Mouse (Mus musculus) kidney, adult 2 months (tissue): ENCODE measurements at regions not wholly inside any gene's neighbourhood (a gene's known extent, or its start where the extent isn't known, plus 50 kb on each side); places are given as distances from the start of the nearest gene placed in this dataset.

Experiments used
- CTCF ChIP-seq: fragments of 200-500 bp; conservative IDR thresholded peaks from 2 replicates; pipeline ENCODE4 v1.5.1; 2011; ENCODE audit warnings: low read depth, mild to moderate bottlenecking, control low read depth, low read length, moderate library complexity, mixed read lengths; ENCODE audit not compliant: insufficient read depth, insufficient read length
- POLR2A ChIP-seq: fragments of 200-500 bp; IDR thresholded peaks from one replicate; pipeline ENCODE4 v1.6.1; 2011; ENCODE audit warnings: low read depth, low read length, control low read depth

- TF ChIP-seq CTCF (no peak), POLR2A (no peak)
Observed at GRCm38 (mm10) chr17:45221625-45222024, 211.9 kb downstream of the Cdc5l start.
